Mouse (Mus musculus): ENCODE measurements around the gene Pi16.

- TF ChIP-seq CTCF (conservative IDR thresholded peaks at IDR 0.05; ENCODE audit: insufficient read depth, insufficient read length, low read depth, low read length) = no peak
- no peak for TF ChIP-seq POLR2A (IDR thresholded peaks at IDR 0.05; ENCODE audit: low read depth, low read length)
Observed at GRCm38 (mm10) chr17:29291793-29292192, 25.7 kb upstream of the Pi16 start.
